Mouse (Mus musculus): ENCODE results near the gene Vps51.
A peak's percentile ranks its signal among the peaks of the same experiment; 100 is the strongest.
"Not testable (repeated sequence)": the region's sequence is repeated elsewhere in the genome, so short reads cannot be mapped to it uniquely, and the experiment has no call there.

Gene Vps51

DNA sequence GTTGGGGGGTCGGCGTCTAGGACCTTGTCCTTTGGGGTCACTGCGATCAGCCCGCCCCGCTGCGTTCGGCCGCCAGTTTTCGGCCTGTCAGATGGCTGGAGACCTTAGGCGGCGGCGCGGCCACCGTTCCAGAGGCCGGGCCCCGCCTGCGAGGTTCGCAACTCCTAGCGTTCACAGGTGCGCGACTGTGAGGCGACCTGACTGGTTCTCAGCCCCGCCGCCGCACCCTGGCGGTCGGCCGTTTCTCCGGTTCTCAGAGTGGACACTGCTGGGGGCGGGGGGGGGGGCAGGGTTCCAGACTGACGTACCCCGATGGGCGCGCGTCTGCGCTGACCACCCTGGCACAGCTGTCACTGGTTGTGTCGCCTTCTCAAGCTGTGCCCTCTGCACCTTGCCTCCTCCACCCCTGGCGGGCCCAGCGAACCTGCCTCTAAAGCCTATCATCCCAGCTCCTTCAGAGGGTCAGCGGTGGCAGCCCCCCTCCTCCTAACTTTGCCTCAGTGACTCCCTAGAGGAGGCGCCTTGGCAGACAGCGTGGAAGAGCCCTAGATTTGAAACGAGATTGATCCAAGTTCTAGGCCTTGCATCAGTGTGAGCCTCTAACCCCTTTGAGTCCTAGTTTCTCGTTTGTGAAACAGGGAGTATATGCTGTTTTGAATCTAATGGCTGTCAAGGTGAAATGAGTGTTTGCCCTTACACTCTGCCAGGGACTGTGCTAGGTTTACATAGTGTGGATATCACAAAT, 29.7 kb downstream of the Vps51 start:
- DNase-seq, result no peak

DNA sequence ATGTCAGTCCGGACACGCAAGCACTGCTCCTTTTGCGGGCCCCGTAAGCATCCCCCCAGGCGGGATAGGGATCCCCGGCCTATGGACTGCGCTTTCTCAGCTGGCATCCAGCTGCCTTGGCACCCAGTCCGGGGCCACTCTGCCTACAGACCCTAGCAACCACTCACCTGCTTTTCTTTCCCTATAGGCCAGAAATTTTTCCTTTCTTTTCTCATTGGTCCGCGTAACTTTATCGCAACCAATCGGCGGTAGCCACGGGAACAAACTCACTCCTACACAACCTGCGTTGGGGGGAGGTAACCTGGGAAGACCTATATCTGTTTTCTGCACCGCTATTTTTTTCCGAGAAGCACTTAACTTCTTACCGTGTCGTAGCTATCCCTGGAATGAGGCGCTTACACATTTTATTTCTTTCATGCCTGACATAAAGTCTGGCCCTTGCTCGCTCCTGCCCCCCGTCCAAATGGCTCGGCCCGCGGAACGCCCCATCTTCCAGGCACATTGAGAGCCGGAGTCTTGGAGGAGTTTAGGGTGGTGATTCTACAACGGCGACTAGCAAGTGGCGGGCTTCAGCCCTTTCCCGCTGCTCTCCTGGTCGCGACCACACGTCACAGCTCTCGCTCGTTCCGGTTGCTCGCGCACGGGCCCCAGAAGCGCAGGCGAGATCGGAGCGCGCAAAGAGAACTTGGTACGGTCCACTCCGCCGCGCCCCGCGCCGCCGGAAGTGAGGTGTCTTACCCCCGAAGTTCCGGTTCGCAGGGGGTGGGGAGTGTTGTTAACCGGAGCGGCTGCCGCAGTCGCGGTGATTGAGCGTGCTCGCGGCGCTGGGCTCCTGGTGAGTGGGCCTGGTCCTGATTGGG, 30.5 kb downstream of the Vps51 start, which contains the start of gene Syvn1:
TSS of gene Syvn1 (plus strand) at position 283 of the 860 bp plus-strand sequence.
- DNase-seq, result peak; percentile 81 to 92

DNA sequence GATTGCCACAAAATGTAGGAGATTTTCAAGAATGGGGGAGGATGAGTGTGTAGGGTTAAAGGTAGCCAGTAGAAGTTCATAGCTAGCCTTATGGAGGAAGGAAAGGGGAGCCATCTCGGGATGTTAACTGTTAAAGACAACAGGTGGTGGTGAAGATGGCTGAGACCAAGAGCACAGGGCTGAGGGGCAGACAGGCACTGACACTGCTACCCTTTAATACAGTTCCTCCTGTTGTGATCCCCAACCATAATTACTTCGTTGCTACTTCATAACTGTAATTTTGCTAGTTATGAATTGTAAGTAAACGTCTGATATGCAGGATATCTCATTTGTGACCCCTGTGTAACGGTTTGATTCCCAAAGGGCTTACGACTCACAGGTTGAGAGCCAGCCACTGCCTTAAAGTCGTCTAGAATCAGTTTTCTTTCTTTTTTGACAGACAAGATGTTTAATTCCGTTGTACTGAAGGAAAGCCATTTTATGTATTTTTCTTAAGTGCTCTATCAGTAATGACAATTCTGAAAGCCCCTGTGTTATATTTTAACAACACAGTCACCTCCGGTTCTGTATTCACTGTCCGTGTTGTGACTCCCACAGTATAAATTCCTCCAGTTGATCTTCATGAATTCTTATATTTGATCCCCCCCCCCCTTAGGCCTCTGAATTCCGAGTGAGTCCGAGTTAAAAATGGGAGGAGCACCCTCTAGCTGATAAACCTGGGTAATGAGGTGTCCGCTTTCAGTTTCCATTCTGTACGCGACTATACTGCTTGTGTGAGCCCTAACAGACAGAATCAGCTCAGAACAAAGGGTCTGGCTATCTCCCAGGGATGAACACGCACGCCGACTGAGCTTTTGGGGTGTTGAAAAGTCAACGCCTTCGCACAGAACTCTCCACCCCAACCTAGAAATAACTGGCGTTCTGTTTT, 31.4 kb downstream of the Vps51 start:
- DNase-seq, result no peak

DNA sequence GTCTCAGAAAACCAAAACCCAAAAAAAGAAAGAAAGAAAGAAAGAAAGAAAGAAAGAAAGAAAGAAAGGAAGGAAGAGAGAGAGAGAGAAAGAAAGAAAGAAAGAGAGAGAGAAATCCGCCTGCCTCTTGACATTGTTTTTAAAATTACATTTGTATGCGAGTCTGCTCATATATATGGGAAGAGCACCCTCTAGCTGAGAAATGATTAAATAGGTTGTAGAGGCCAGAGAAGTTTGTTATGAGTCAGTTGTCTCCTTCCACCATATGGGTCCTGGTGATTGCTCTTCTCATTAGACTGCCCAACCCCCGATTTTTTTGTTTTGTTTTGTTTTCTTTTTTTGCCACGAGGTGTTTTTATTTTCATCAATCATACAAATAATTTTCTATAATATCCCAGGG, 32.9 kb downstream of the Vps51 start:
- DNase-seq, result not testable (repeated sequence)

GRCm38 (mm10) chr19:6042293-6042692, 34.7 kb downstream of the Vps51 start:
- DNase-seq, result no peak

GRCm38 (mm10) chr19:6040002-6040401, 37.0 kb downstream of the Vps51 start:
- no peak for DNase-seq

DNA sequence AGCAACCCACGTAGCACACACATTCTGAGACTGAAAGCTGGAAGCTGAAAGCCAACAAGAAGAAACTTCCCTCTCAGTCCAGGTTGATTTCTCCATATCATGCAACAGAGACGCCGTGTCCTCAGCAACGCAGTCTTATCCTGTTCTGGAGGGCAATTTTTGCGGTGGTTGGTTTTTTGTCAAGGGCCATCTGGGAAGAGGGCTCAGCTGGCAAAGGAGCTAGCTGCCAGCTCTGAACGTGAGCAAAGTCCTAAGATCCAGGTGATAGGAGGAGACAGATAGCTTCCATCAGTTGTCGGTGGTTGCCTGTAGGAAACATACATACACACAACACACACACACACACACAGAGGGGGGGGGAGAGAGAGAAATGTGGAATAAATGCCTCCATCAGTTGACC, 38.7 kb downstream of the Vps51 start:
- DNase-seq, result no peak

DNA sequence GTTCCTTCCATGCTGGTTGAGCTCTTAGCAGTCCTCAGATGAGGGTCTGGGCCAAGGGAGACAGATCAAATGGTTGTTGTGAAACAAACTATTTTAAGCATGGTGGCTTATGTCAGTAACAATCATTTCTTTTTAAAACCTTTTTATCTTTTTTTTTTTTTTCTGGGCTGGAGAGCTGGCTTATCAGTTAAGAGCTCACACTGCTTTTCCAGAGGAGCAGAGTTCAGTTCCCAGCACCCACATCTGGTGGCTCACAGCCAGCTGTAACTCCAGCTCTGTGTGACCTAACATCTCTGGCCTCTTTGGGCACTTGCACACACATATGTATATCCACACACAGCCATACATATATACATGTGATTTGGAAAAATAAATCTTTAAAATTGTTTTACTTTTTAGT, 39.3 kb downstream of the Vps51 start:
- DNase-seq, result no peak

DNA sequence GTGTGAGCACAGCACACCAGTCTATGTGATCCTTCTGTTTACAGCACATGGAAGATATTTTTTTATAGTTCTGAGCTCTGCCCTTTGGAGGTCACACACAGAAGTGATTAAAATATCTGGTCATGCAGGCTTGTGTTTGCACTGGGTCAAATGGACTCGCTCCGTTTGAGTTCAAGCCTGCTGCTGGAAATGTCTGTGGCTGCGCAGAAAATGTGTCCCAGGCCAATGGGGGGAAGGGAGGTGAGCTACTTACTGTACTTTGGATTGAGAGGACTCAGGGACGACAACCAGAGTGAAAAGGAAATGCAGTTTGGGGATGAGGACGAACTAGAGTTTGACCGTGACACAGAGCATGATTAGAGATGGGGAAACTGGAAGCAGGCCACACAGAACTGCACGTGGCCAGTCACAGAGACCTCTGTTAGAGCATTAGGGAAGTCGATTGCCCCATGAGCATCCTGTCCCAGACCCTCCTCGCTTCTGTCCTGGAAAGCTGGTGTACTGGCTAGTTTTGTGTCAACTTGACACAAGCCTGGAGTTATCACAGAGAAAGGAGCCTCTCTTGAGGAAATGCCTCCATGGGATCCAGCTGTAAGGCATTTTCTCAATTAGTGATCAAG, 41.0 kb downstream of the Vps51 start:
- no peak for DNase-seq

DNA sequence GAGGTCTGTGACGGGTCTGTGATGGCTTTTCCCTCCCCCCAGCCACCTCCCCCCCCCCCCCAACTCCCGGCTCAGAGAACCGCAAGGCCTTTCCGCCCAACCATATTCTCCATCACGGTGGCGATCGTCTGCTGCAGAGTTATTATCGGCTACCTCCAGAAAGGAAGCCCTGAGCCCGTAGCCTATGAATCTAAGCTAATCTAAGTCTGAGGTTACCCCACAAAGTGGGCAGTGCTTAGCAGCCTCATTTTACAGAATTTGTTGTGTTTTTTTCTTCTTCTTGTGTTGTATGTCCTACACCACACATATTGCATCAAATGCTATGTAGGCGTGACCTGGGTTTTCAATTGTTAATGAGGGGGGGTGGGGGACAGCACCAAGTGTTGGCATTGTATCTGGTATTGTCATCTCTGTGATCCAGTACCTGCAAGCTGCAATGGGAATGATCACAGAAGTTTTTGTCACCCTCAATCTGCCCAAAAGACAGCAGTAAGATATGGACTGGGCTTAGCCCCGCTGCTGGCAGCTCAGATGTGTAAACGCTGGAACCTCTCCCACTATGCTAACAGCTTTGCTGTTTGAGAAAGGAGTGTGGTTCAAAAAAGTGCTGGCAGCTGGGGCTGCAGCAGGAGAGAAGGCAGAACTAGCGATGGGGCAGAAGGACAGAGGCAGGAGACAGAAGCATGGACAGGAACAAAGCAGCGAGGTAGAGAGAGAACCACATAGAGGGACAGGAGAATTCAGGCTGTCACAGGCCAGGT, 46.3 kb downstream of the Vps51 start:
- DNase-seq, result no peak

- DNase-seq, result no peak
Observed at GRCm38 (mm10) chr19:6029426-6029825, 47.6 kb downstream of the Vps51 start.

DNA sequence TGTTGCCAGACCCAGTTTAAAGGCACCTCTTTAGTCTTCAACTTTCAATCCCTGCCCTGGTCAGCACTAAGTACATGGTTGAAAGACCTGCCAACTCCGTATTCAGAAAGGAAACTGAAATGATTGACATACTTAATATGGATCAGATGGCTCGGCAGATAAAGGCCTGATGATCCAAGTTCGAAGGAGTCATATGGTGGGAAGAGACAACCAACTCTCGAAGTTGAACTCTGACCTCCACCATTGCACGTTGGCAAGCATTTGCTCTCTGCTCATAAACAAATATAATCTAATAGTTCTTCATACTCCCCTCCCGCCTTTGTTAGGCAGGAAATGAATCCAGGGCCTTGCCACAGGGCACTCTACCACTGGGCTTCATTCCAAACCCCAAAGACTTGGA, 48.0 kb downstream of the Vps51 start:
- no peak for DNase-seq

DNA sequence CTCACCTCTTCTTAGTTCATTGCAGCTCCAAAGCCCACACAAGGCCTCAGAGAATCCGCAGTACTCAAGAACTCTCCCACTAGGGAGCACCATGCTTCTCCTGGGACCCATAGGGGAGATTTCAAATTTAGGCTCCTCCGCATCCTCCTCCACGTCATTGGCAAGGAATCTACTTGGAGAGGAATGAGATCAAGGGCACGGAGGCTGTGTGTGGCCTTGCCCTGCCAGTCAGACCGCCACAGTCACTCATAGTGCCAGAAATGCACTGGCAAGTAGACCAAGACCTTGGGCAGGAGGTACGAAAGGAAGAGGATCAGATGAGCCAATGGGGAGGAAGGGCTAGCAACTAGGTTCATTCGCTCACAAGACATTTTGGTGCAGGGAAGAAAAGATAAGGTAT, 53.1 kb downstream of the Vps51 start:
- DNase-seq, result no peak

GRCm38 (mm10) chr19:6023059-6023458, 54.0 kb downstream of the Vps51 start:
- DNase-seq, result no peak

DNA sequence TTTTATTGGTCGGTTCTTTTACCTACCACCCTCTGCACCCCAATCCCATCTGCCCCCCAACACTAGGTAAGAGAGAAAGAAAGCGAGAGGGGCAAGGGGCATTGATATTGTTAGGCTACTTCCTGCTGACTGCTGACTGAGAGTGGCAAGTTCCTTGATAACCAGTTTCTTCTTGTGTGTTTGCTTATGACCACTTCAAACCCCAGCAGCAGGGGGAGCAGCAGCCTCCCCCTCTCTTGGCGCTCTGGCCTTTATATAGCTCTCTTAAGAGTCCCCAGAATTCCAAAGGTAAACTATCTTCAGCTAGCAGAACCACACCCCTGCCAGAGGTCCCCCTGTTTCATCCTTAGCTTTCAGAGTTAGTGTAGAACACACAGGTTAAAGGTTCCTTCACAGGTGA, 56.8 kb downstream of the Vps51 start:
- DNase-seq, result no peak

- peak; percentile 68 to 76 for DNase-seq
Observed at GRCm38 (mm10) chr19:6018142-6019089, 58.6 kb downstream of the Vps51 start.

All from thymus, adult 18-20 months (tissue).